Mouse (Mus musculus) megakaryocyte, embryonic 14.5 days (primary cell): Measurements from ENCODE around the gene Olfr1121.

ENCODE experiments used
- FLI1 ChIP-seq: IDR thresholded peaks from 2 replicates; pipeline ENCODE4 v1.6.1; 2012; ENCODE audit warnings: low read length, inconsistent platforms, mixed read lengths
- GATA1 ChIP-seq: IDR thresholded peaks from 3 replicates; pipeline ENCODE4 v1.6.1; 2012; ENCODE audit warnings: mixed read lengths, low read length, inconsistent platforms, borderline replicate concordance

DNA sequence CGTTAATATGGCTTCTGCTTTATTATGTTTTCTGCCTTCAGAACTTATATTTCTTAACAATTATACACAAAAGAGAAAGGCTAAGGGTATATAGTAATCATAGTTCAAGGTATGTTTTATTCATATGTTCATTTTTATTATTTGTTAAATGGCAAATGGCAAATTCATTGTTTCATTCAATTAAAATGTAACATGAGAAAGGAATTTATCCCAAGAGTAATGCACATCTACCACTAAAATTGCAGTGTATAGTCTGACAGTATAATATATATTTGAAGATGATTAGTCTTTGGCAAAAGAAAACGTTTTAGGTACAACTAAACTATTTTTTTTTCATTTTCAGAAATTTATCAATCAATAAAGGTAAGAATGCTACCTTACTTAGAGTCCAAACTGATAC lies 15.2 kb upstream of the Olfr1121 start, which contains the start of gene Olfr1120:
- no peak for TF ChIP-seq GATA1
- TF ChIP-seq FLI1: no peak
